Mouse (Mus musculus): Measurements from ENCODE around the gene Srp68. TPM values are rescaled to one million over a fixed set of nuclear protein-coding genes. Genes with fewer than 3 reads are reported as not detected.

The Srp68 gene
- polyA plus RNA-seq, 1 experiment from 2014 or later, result 108 TPM

DNA sequence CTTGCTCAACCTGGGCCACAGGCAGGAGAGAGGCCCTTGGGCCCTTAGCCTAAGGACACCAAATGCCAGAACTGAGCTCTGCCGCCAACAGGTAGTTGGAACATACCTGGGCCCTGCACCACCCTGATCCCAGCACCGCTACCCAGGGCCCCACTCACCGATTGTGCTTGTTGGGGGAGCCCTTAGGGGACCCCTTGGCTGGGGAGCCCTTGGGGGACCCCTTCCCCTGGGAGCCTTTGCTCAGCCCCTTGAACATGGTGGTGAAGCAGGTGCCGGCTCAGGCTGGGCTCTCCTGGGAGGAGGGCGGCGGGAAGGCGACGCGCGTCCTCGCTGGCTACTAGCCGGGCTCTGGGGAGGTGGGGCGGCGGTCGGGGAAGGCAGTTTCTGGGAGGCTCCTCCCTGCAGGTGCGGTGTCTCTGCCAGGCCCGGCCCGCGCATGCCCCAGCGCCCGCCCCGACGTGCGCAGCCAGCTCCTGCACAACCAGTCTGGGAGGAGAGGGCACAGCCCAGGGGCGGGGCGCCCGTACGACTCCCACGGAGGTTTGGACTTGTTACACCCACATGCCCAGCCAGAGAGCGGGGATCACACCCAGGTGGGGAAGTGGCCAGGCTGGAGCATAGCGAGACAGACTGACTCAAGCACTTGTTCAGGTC, 36.1 kb downstream of the Srp68 start, which contains the start of gene Evpl:
Gene Evpl (minus strand): TSS at position 336 of the 654 bp plus-strand sequence.
- Histone ChIP-seq H3K4me3 (peak within 1 kb of the TSS; percentile 34), H3K27ac (peak within 1 kb of the TSS; percentile 47), H3K9ac (0 out of 2 replicates have a peak within 1 kb of the TSS, but pooled peaks have one; percentile 31), H3K4me1 (peaks cover 21% of the 10 kb centered on the region), H3K36me3 (peaks cover 2% of the 10 kb centered on the region; the same call in 1 of the 2 replicates), H3K27me3 (peaks cover 18% of the 10 kb centered on the region), H3K9me3 (no peaks in the 10 kb centered on the region), H3K4me2 (peak within 1 kb of the TSS; percentile 39)
- ATAC-seq (ENCODE audit: insufficient number of reproducible peaks, low FRiP score, low TSS enrichment, low read depth), result peak; percentile 72
- 11% methylated on average over 30 of the region's 31 CpGs for WGBS

DNA sequence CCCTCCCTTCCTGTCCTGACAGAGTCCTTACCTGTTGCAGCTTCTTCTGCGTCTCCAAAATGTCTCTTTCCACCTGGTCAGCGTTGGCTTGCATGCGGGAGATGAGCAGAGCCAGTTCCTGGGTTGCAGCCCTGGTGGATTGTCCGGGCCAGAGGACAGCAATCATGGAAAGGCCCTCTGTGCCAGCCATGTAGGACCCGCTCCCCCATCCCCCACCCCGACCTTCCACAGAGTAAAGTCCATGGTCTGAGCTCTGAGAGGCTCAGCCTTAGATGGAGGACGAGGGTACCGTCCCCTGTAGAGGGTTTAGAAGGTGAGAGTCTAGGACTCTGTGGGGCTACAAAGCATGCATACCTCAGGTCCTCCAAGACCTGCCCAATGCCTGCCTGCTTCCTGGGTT, 39.1 kb downstream of the Srp68 start:
- WGBS, result 88% methylated on average over 8 of the region's 8 CpGs
- no peak overlapping the region for H3K27ac ChIP-seq
- no peak for ATAC-seq (ENCODE audit: insufficient number of reproducible peaks, low FRiP score, low TSS enrichment, low read depth)
- H3K9ac ChIP-seq, result no peak overlapping the region
- no peak overlapping the region for H3K4me2 ChIP-seq
- H3K36me3 ChIP-seq, result no peaks in the 10 kb centered on the region; the same call in 1 of the 2 replicates
- H3K9me3 ChIP-seq, result no peaks in the 10 kb centered on the region
- H3K4me3 ChIP-seq, result no peak overlapping the region
- peaks cover 18% of the 10 kb centered on the region for H3K27me3 ChIP-seq
- H3K4me1 ChIP-seq, result peaks cover 20% of the 10 kb centered on the region

DNA sequence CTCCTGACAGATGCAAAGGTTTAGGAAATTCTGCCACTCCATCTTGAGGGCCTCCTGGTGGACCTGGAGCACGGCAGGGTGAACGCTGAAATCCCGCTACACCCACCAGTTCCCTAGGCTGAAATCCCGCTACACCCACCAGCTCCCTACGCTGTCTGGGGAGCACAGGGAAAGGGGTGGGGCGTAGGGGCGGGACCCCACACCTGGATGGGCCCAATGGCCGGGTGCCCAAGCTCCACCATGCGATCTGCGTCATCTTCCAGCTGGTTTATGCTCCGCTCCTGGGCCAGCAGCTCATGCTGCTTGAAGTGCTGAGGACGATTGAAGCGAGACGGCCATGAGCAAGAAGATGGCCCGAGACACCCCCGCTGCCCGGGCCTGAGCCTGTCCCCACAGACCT, 41.6 kb downstream of the Srp68 start:
- WGBS, result 23% methylated on average over 17 of the region's 17 CpGs
- H3K9me3 ChIP-seq, result no peaks in the 10 kb centered on the region
- no peak overlapping the region for H3K4me3 ChIP-seq
- H3K27ac ChIP-seq, result no peak overlapping the region
- H3K4me1 ChIP-seq, result peaks cover 13% of the 10 kb centered on the region
- H3K27me3 ChIP-seq, result peaks cover 9% of the 10 kb centered on the region
- ATAC-seq (ENCODE audit: insufficient number of reproducible peaks, low FRiP score, low TSS enrichment, low read depth), result no peak
- H3K36me3 ChIP-seq, result peaks cover 3% of the 10 kb centered on the region; the same call in 1 of the 2 replicates
- 0 out of 2 replicates have a peak overlapping the region, but pooled peaks have one; percentile 10 for H3K9ac ChIP-seq
- peak overlapping the region; percentile 12; the same call in 1 of the 2 replicates for H3K4me2 ChIP-seq

DNA sequence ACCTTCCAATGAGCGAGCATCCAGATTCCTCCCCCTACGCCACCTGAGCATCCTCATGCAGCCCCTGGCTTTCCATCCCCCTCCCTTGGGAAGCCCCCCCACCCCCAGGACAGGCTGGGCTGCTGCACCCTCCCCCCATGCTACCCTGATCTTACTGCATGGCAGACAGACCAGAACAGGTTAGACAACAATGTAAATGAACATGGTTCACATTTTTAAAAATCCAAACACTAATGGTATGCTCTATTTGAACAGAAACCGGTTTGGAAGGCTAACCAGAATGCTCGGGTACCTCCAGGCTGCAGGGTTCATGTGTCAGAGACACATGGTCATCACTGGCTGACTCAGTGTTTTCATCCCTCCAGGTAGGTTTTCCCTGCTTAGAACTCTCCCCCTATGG, 45.3 kb downstream of the Srp68 start:
- no peak for ATAC-seq (ENCODE audit: insufficient number of reproducible peaks, low FRiP score, low TSS enrichment, low read depth)
- H3K27ac ChIP-seq, result no peak overlapping the region
- H3K4me1 ChIP-seq, result peaks cover 10% of the 10 kb centered on the region
- H3K4me2 ChIP-seq, result no peak overlapping the region
- no peak overlapping the region for H3K4me3 ChIP-seq
- H3K27me3 ChIP-seq, result peaks cover 7% of the 10 kb centered on the region
- no peak overlapping the region for H3K9ac ChIP-seq
- WGBS, result 57% methylated on average over 4 of the region's 4 CpGs
- H3K9me3 ChIP-seq, result no peaks in the 10 kb centered on the region
- H3K36me3 ChIP-seq, result peaks cover 7% of the 10 kb centered on the region; the same call in 1 of the 2 replicates

DNA sequence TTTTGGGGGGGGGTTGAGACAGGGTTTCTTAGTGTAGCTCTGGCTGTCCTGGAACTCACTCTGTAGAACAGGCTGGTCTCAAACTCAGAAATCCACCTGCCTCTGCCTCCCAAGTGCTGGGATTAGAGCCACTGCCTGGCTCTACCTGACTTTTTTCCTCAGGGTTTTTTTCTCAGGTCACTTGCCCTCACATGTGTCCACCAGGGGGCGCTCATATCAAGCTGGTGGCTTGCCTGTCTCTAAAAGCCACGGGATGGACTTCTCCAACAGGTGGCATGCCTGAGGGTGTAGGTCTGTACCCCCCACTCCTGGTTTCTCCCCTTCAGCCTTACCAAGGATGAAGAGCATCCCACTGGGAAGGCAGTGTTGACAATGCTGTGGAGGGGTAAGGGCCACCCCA, 47.6 kb downstream of the Srp68 start:
- Histone ChIP-seq H3K9me3 (no peaks in the 10 kb centered on the region), H3K4me1 (peaks cover 19% of the 10 kb centered on the region), H3K27me3 (peaks cover 27% of the 10 kb centered on the region), H3K4me3 (no peak overlapping the region), H3K36me3 (peaks cover 13% of the 10 kb centered on the region; the same call in 1 of the 2 replicates), H3K4me2 (no peak overlapping the region), H3K27ac (no peak overlapping the region), H3K9ac (no peak overlapping the region)
- ATAC-seq (ENCODE audit: insufficient number of reproducible peaks, low FRiP score, low TSS enrichment, low read depth), result no peak
- 1% methylated on average over 2 of the region's 2 CpGs for WGBS

DNA sequence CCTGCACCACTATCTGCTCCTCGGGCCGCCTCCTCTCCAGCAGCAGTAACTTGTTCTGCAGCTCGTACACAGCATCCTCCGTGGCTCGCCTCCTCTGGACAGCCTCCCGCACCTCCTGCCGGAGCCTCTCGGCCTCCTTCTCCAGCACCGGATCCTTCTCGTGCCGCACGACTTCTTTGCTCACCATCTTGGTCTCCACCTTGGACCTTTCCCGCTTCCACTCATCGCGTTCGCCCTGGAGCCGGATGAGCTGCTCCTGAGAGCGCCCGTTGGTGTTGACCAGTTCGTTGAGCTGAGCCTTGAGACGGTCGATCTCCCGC, 51.3 kb downstream of the Srp68 start:
- peak overlapping the region; percentile 36 for H3K9ac ChIP-seq
- H3K9me3 ChIP-seq, result no peaks in the 10 kb centered on the region
- peak overlapping the region; percentile 66 for H3K4me2 ChIP-seq
- peaks cover 45% of the 10 kb centered on the region for H3K4me1 ChIP-seq
- WGBS, result 12% methylated on average over 23 of the region's 23 CpGs
- ATAC-seq (ENCODE audit: insufficient number of reproducible peaks, low FRiP score, low TSS enrichment, low read depth), result no peak
- peaks cover 37% of the 10 kb centered on the region for H3K27me3 ChIP-seq
- H3K27ac ChIP-seq, result no peak overlapping the region
- H3K4me3 ChIP-seq, result peak overlapping the region; percentile 35
- peaks cover 13% of the 10 kb centered on the region; the same call in 1 of the 2 replicates for H3K36me3 ChIP-seq

DNA sequence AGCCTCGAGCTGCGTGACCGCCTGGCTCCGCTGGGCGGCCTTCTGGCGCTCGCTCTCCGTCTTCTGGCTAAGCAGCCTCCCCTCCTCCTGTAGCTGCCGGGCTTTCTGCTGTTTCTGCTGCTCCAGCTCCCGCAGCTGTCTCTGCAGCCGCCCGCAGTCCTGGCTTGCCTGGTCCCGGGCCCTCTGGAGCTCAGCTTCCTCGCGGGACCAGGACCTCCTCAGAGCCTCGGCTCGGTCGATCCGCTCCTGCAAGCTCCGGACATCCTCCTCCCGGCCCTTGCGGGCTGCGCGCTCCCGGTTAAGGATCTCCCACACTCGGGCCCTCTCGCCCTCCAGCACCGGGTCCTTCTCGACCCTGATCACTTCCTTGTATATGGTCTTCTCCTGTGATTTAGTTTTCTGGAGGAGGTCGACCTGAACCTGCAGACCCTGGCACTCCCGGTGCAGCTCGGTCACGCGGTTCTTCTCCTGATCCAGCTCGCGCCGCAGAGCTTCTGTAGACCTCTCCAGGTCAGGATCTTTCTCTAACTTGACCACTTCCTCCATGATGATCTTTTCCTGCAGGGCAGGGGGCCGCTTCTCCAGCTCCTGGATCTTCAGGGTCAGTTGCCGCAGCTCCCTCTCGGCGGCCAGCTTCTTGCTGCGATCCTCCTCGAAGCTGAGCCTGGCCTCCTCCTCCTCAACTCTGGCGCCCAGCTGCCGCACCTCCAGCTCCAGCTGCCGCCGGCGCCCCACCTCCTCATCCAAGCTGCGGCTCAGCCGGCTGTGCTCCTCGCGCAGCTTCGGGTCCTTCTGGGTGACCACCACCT, 51.9 kb downstream of the Srp68 start:
- Histone ChIP-seq H3K36me3 (0 out of 2 replicates have a peak, but pooled peaks cover 8% of the 10 kb centered on the region), H3K4me3 (peak overlapping the region; percentile 35), H3K4me1 (peaks cover 45% of the 10 kb centered on the region), H3K27me3 (peaks cover 37% of the 10 kb centered on the region), H3K27ac (no peak overlapping the region), H3K9me3 (no peaks in the 10 kb centered on the region), H3K9ac (peak overlapping the region; percentile 36), H3K4me2 (peak overlapping the region; percentile 66)
- no peak for ATAC-seq (ENCODE audit: insufficient number of reproducible peaks, low FRiP score, low TSS enrichment, low read depth)
- WGBS, result 13% methylated on average over 53 of the region's 53 CpGs

DNA sequence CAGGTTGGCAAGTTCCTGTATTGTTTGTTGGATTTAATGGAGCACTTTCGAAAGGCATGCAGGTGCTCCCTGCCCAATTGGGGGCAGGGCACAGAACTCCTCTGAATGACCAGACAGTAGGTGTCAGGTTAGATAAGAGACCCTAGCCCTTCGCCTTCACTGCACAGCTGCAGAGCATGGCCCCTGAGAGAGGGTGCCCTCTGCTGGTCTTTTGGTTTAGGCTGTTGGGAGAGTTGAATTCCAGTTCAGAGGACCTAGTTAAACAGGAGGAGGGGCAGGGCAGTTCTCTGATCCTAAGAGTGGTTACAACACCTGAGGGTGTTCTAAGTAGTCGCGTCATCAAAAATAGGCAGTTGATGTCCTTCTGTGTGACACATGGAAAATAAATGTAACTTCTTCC, 54.1 kb downstream of the Srp68 start:
- Histone ChIP-seq H3K36me3 (0 out of 2 replicates have a peak, but pooled peaks cover 13% of the 10 kb centered on the region), H3K4me3 (no peak overlapping the region), H3K27ac (peak overlapping the region; percentile 86), H3K9ac (no peak overlapping the region), H3K9me3 (no peaks in the 10 kb centered on the region), H3K4me2 (no peak overlapping the region), H3K27me3 (peaks cover 37% of the 10 kb centered on the region), H3K4me1 (peaks cover 45% of the 10 kb centered on the region)
- ATAC-seq (ENCODE audit: insufficient number of reproducible peaks, low FRiP score, low TSS enrichment, low read depth), result no peak
- WGBS, result 22% methylated on average over 4 of the region's 4 CpGs

DNA sequence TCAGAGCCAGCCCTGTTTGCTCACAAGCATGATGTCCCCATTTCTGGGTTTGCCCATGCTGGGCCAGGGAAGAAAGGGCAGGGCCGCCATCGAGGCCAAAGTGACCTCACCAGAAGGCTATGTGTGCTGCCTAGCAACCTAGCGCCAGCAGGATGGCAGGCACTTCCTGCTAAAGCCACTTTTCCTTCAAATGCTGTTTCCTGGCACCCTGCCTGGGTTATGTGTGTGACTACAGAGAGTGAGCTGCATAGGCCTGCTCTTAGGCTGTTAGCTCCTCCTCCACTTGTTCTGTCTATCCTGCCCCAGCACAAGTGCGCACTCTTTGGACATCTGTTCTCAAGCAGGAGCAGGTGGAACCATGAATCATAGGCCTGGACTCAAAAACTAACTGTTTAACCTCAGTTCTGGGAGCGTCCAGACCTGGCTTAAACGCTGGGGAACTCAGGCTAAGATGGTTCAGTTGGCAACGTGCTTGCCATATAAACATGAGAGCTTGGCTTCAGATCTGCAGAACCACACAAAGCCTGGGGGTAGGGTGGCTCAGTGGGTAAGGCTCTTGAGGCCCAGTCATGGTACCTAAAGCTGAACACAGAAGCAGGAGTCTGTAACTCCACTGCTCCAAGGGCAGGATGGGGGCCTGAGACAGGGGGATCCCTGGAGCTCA, 55.1 kb downstream of the Srp68 start:
- no peak overlapping the region for H3K9ac ChIP-seq
- 38% methylated on average over 7 of the region's 7 CpGs for WGBS
- H3K9me3 ChIP-seq, result no peaks in the 10 kb centered on the region
- H3K4me3 ChIP-seq, result no peak overlapping the region
- peaks cover 45% of the 10 kb centered on the region for H3K4me1 ChIP-seq
- no peak overlapping the region for H3K4me2 ChIP-seq
- H3K27me3 ChIP-seq, result peaks cover 35% of the 10 kb centered on the region
- H3K27ac ChIP-seq, result peak overlapping the region; percentile 86
- 0 out of 2 replicates have a peak, but pooled peaks cover 13% of the 10 kb centered on the region for H3K36me3 ChIP-seq
- peak; percentile 80 for ATAC-seq (ENCODE audit: insufficient number of reproducible peaks, low FRiP score, low TSS enrichment, low read depth)

DNA sequence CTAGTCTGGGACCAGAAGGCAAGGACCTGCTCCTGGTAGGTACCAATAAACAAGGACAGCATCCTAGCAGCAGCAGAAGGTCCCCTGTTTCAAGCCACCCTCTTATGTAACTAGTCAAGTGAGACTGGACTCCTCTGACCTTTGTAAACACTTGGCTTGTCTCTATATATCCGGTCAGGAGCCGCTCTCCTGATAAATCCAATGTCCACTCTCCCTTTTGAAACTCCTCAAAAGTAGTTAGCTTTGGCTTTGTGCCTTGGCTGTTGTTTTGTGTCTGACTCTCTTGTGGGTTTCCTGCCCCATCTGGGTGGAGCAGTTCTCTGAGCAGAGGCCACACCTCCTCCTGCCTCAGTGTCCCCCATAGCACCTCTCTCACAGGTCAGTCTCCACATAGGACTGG, 55.8 kb downstream of the Srp68 start:
- ATAC-seq (ENCODE audit: insufficient number of reproducible peaks, low FRiP score, low TSS enrichment, low read depth), result no peak
- no peak overlapping the region for H3K4me2 ChIP-seq
- H3K9ac ChIP-seq, result no peak overlapping the region
- H3K27ac ChIP-seq, result peak overlapping the region; percentile 86
- H3K36me3 ChIP-seq, result 0 out of 2 replicates have a peak, but pooled peaks cover 9% of the 10 kb centered on the region
- peaks cover 29% of the 10 kb centered on the region for H3K27me3 ChIP-seq
- H3K4me3 ChIP-seq, result no peak overlapping the region
- H3K4me1 ChIP-seq, result peaks cover 41% of the 10 kb centered on the region
- no peaks in the 10 kb centered on the region for H3K9me3 ChIP-seq
- 73% methylated on average over 2 of the region's 2 CpGs for WGBS

DNA sequence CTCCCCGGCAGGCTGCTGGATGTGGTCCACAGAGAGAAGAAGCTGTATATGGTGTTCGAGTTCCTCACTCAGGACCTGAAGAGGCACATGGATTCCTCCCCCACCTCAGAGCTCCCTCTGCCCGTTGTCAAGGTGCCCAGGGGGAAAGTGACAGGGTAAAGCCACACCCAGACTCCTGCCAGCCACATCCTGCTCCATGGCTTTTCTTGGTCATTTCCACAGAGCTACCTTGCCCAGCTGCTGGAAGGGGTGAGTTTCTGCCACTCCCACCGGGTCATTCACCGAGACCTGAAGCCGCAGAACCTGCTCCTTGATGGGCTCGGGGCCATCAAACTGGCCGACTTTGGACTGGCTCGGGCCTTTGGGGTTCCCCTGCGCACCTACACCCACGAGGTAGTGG, 57.5 kb downstream of the Srp68 start:
- no peak overlapping the region for H3K4me2 ChIP-seq
- WGBS, result 70% methylated on average over 11 of the region's 11 CpGs
- no peak for ATAC-seq (ENCODE audit: insufficient number of reproducible peaks, low FRiP score, low TSS enrichment, low read depth)

More for the DNA sequence above, 57.5 kb downstream of the Srp68 start:
- H3K4me1 ChIP-seq, result peaks cover 27% of the 10 kb centered on the region
- H3K9ac ChIP-seq, result no peak overlapping the region
- H3K9me3 ChIP-seq, result no peaks in the 10 kb centered on the region
- no peak overlapping the region for H3K27ac ChIP-seq
- no peak overlapping the region for H3K4me3 ChIP-seq
- peaks cover 12% of the 10 kb centered on the region; the same call in 1 of the 2 replicates for H3K27me3 ChIP-seq
- 0 out of 2 replicates have a peak, but pooled peaks cover 8% of the 10 kb centered on the region for H3K36me3 ChIP-seq

Measured in limb, embryonic 15.5 days (tissue).